Mouse (Mus musculus): Measurements from ENCODE around the gene Hoxa5. TPM values are rescaled to one million over a fixed set of nuclear protein-coding genes. Genes with fewer than 3 reads are reported as not detected.

Gene Hoxa5
- polyA plus RNA-seq, 1 experiment from 2014 or later = 11.0 TPM

- 2% methylated on average over 27 of the region's 27 CpGs for WGBS
- H3K9me3 ChIP-seq (ENCODE audit: control insufficient read depth, low read length) = no peaks in the 10 kb centered on the region
- H3K4me1 ChIP-seq (ENCODE audit: control insufficient read depth, insufficient read depth, low read length) = peaks cover 13% of the 10 kb centered on the region
- no peak for ATAC-seq (ENCODE audit: insufficient number of reproducible peaks, low FRiP score, low TSS enrichment, low read depth)
- peaks cover 4% of the 10 kb centered on the region; the same call in 1 of the 2 replicates for H3K27me3 ChIP-seq (ENCODE audit: control insufficient read depth, insufficient read depth, low read length)
- DNase-seq (ENCODE audit: low spot score) = peak; percentile 70
- H3K4me2 ChIP-seq (ENCODE audit: low read depth, severe bottlenecking) = peak overlapping the region; percentile 83
- no peaks in the 10 kb centered on the region for H3K36me3 ChIP-seq (ENCODE audit: control insufficient read depth, insufficient read depth, low read length)
- H3K27ac ChIP-seq (replicated peaks; ENCODE audit: low read depth, low read length) = peak overlapping the region; percentile 93
- H3K4me3 ChIP-seq (ENCODE audit: low read depth, low read length) = peak overlapping the region; percentile 99
- H3K9ac ChIP-seq (ENCODE audit: low read length) = peak overlapping the region; percentile 94
These were observed 44.4 kb upstream of the Hoxa5 start for GRCm38 (mm10) chr6:52248638-52249414.

DNA sequence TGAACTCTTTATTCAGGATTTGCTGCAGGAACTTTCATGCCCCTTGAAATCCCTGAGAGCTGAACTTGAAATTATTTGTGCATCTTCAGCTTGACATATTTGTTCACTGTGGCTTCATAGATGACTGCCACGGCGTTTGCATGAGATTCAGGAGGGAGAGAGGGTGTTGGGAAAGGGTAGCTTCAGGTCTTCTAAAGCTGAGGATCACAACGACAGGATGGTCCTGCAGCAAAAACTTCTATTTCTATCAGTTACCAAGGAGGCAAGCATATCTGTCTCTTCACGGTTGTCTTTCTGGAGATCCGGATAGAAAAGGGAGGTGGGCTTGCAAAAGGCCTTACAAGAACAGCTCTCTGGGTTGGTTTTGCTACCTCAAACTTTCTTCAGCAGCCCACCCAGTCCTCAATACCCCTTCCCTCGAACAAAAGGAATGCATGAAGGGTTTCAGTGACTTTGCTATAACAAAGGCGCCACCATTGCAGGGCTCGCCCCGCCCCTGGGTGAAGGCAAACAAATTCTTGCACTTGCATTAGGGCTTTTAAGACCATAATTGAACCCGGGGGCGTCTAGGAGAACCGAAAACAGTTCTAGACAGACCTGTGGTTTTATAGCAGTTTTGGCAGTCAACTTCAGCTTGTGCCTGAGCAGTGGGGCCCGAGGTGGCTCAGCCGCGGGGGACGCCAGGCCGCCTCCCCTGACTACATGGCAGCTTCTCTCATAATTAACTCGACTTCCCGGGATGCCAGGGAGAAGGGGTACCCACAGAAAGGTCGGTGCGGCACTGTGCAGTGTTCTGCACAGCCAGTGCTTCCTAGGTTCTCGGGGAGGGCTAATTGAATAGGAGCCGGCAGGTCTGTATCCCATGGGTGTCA lies 43.6 kb upstream of the Hoxa5 start:
- Histone ChIP-seq H3K9me3 (ENCODE audit: control insufficient read depth, low read length) (no peaks in the 10 kb centered on the region), H3K27me3 (ENCODE audit: control insufficient read depth, insufficient read depth, low read length) (peaks cover 4% of the 10 kb centered on the region; the same call in 1 of the 2 replicates), H3K36me3 (ENCODE audit: control insufficient read depth, insufficient read depth, low read length) (no peaks in the 10 kb centered on the region), H3K4me2 (ENCODE audit: low read depth, severe bottlenecking) (peak overlapping the region; percentile 83), H3K4me3 (ENCODE audit: low read depth, low read length) (peak overlapping the region; percentile 99), H3K27ac (replicated peaks; ENCODE audit: low read depth, low read length) (peak overlapping the region; percentile 93), H3K9ac (ENCODE audit: low read length) (peak overlapping the region; percentile 94), H3K4me1 (ENCODE audit: control insufficient read depth, insufficient read depth, low read length) (peaks cover 11% of the 10 kb centered on the region)
- 1% methylated on average over 23 of the region's 23 CpGs for WGBS
- ATAC-seq (ENCODE audit: insufficient number of reproducible peaks, low FRiP score, low TSS enrichment, low read depth) = no peak
- DNase-seq (ENCODE audit: low spot score) = peak; percentile 80

- no peaks in the 10 kb centered on the region for H3K36me3 ChIP-seq (ENCODE audit: control insufficient read depth, insufficient read depth, low read length)
- DNase-seq (ENCODE audit: low spot score) = peak; percentile 57
- H3K27ac ChIP-seq (replicated peaks; ENCODE audit: low read depth, low read length) = peak overlapping the region; percentile 99
- peaks cover 17% of the 10 kb centered on the region for H3K4me1 ChIP-seq (ENCODE audit: control insufficient read depth, insufficient read depth, low read length)
- WGBS = 3% methylated on average over 3 of the region's 3 CpGs
- H3K9me3 ChIP-seq (ENCODE audit: control insufficient read depth, low read length) = no peaks in the 10 kb centered on the region
- no peak for ATAC-seq (ENCODE audit: insufficient number of reproducible peaks, low FRiP score, low TSS enrichment, low read depth)
- H3K9ac ChIP-seq (ENCODE audit: low read length) = peak overlapping the region; percentile 100
- H3K4me3 ChIP-seq (ENCODE audit: low read depth, low read length) = peak overlapping the region; percentile 99
- H3K4me2 ChIP-seq (ENCODE audit: low read depth, severe bottlenecking) = peak overlapping the region; percentile 83
- H3K27me3 ChIP-seq (ENCODE audit: control insufficient read depth, insufficient read depth, low read length) = peaks cover 4% of the 10 kb centered on the region; the same call in 1 of the 2 replicates
These were observed 42.5 kb upstream of the Hoxa5 start for GRCm38 (mm10) chr6:52246916-52247315.

GRCm38 (mm10) chr6:52246403-52246803 lies 42.0 kb upstream of the Hoxa5 start:
- peak overlapping the region; percentile 99 for H3K27ac ChIP-seq (replicated peaks; ENCODE audit: low read depth, low read length)
- H3K4me2 ChIP-seq (ENCODE audit: low read depth, severe bottlenecking) = peak overlapping the region; percentile 83
- no peaks in the 10 kb centered on the region for H3K9me3 ChIP-seq (ENCODE audit: control insufficient read depth, low read length)
- peak overlapping the region; percentile 100 for H3K9ac ChIP-seq (ENCODE audit: low read length)
- peaks cover 4% of the 10 kb centered on the region; the same call in 1 of the 2 replicates for H3K27me3 ChIP-seq (ENCODE audit: control insufficient read depth, insufficient read depth, low read length)
- WGBS = under 1% methylated on average over 26 of the region's 26 CpGs
- ATAC-seq (ENCODE audit: insufficient number of reproducible peaks, low FRiP score, low TSS enrichment, low read depth) (no peak), DNase-seq (ENCODE audit: low spot score) (peak; percentile 76)
- peaks cover 20% of the 10 kb centered on the region for H3K4me1 ChIP-seq (ENCODE audit: control insufficient read depth, insufficient read depth, low read length)
- peak overlapping the region; percentile 99 for H3K4me3 ChIP-seq (ENCODE audit: low read depth, low read length)
- no peaks in the 10 kb centered on the region for H3K36me3 ChIP-seq (ENCODE audit: control insufficient read depth, insufficient read depth, low read length)

DNA sequence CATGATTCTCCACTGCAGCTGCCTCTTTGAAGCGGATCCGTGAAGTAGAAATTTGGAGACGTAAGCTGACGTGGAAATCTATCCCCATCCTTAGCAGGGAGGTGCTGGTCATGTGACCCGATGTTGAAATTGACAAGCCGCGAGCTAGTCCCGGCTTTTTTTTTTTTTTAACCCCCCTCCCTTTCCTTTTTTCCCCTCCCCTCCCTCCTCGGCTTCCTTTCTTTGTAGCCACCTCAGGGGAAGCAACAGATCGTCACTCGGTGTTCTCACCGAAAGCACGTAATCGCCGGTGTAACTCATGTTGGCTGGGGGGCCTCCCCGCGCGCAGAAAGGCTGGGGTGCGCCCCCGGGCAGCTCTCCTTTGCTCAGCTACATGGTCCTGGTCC lies 41.4 kb upstream of the Hoxa5 start, which contains the start of gene Hoxa11:
TSS of gene Hoxa11 (minus strand) at position 54 of the 386 bp plus-strand sequence.
- peak within 1 kb of the TSS; percentile 99 for H3K4me3 ChIP-seq (ENCODE audit: low read depth, low read length)
- peak within 1 kb of the TSS; percentile 83 for H3K4me2 ChIP-seq (ENCODE audit: low read depth, severe bottlenecking)

GRCm38 (mm10) chr6:52245040-52245756 lies 40.8 kb upstream of the Hoxa5 start:
- peak overlapping the region; percentile 99 for H3K27ac ChIP-seq (replicated peaks; ENCODE audit: low read depth, low read length)

More for the DNA sequence above, 41.4 kb upstream of the Hoxa5 start, which contains the start of gene Hoxa11:
- Histone ChIP-seq H3K9ac (ENCODE audit: low read length) (peak within 1 kb of the TSS; percentile 100), H3K4me1 (ENCODE audit: control insufficient read depth, insufficient read depth, low read length) (peaks cover 20% of the 10 kb centered on the region), H3K36me3 (ENCODE audit: control insufficient read depth, insufficient read depth, low read length) (no peaks in the 10 kb centered on the region), H3K9me3 (ENCODE audit: control insufficient read depth, low read length) (no peaks in the 10 kb centered on the region), H3K27ac (replicated peaks; ENCODE audit: low read depth, low read length) (peak within 1 kb of the TSS; percentile 99), H3K27me3 (ENCODE audit: control insufficient read depth, insufficient read depth, low read length) (peaks cover 3% of the 10 kb centered on the region; the same call in 1 of the 2 replicates)
- peak; percentile 81 for DNase-seq (ENCODE audit: low spot score)
- peak; percentile 32; the same call in 1 of the 2 replicates for ATAC-seq (ENCODE audit: insufficient number of reproducible peaks, low FRiP score, low TSS enrichment, low read depth)
- 0% methylated on average over 20 of the region's 20 CpGs for WGBS

DNA sequence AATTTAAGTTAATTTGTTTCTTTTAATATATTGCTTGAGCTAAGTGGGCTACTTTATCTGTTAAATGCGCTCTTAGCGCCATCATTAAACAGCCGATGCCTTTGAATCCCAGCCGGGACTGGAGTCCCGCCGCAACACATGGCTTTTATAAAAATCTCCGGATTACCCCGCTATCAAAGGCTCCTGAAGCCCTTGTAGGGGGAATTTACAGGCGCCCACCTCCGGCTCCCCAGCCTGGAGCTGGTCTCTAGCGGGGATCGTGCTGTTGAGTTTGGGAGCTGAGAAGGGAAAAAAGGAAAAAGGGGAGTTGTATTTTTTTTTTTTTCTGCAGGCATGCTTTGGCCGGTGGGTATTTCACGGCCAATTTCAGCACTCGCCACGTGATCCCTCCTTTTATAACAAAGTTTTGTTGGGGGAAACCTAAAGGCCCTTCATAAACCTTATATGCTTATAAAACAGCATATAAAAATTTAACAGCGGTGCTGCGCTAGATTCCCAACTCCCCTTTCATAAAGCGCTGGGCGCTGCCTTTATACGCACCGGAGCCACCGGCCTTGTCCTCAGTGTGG lies 40.2 kb upstream of the Hoxa5 start:
- ATAC-seq (ENCODE audit: insufficient number of reproducible peaks, low FRiP score, low TSS enrichment, low read depth) (no peak), DNase-seq (ENCODE audit: low spot score) (peak; percentile 72)
- Histone ChIP-seq H3K9me3 (ENCODE audit: control insufficient read depth, low read length) (no peaks in the 10 kb centered on the region), H3K36me3 (ENCODE audit: control insufficient read depth, insufficient read depth, low read length) (no peaks in the 10 kb centered on the region), H3K27ac (replicated peaks; ENCODE audit: low read depth, low read length) (peak overlapping the region; percentile 99), H3K9ac (ENCODE audit: low read length) (peak overlapping the region; percentile 100), H3K4me2 (ENCODE audit: low read depth, severe bottlenecking) (peak overlapping the region; percentile 83), H3K4me3 (ENCODE audit: low read depth, low read length) (peak overlapping the region; percentile 99), H3K4me1 (ENCODE audit: control insufficient read depth, insufficient read depth, low read length) (peaks cover 17% of the 10 kb centered on the region), H3K27me3 (ENCODE audit: control insufficient read depth, insufficient read depth, low read length) (no peaks in the 10 kb centered on the region)
- under 1% methylated on average over 23 of the region's 23 CpGs for WGBS

More at GRCm38 (mm10) chr6:52245040-52245756, 40.8 kb upstream of the Hoxa5 start:
- Histone ChIP-seq H3K9ac (ENCODE audit: low read length) (peak overlapping the region; percentile 100), H3K4me1 (ENCODE audit: control insufficient read depth, insufficient read depth, low read length) (peaks cover 17% of the 10 kb centered on the region), H3K4me2 (ENCODE audit: low read depth, severe bottlenecking) (peak overlapping the region; percentile 83), H3K36me3 (ENCODE audit: control insufficient read depth, insufficient read depth, low read length) (no peaks in the 10 kb centered on the region), H3K4me3 (ENCODE audit: low read depth, low read length) (peak overlapping the region; percentile 99), H3K27me3 (ENCODE audit: control insufficient read depth, insufficient read depth, low read length) (no peaks in the 10 kb centered on the region), H3K9me3 (ENCODE audit: control insufficient read depth, low read length) (no peaks in the 10 kb centered on the region)
- DNase-seq (ENCODE audit: low spot score) = peak; percentile 78
- WGBS = under 1% methylated on average over 71 of the region's 71 CpGs
- 0 out of 2 replicates have a peak, but pooled peaks have one; percentile 2 for ATAC-seq (ENCODE audit: insufficient number of reproducible peaks, low FRiP score, low TSS enrichment, low read depth)
